Mouse (Mus musculus) liver, embryonic 15.5 days (tissue): Measurements from ENCODE around the gene Tmed10. TPM values are rescaled to one million over a fixed set of nuclear protein-coding genes. Genes with fewer than 3 reads are reported as not detected.
A peak's percentile ranks its signal among the peaks of the same experiment; 100 is the strongest.

Experiments
- ATAC-seq: fragments of 200-750 bp; cut with Nextera tagmentation; 2 replicates; pipeline ENCODE4 v1.8.0; 2017; ENCODE audit warnings: moderate number of reproducible peaks, mild to moderate bottlenecking, moderate library complexity; ENCODE audit not compliant: insufficient read depth
- H3K27ac ChIP-seq: fragments of 300-500 bp; sonication (generic); replicated peaks from 2 replicates; pipeline ENCODE4 v1.5.1; 2015; ENCODE audit warnings: mild to moderate bottlenecking, inconsistent platforms
- H3K27me3 ChIP-seq: fragments of 300-500 bp; sonication (generic); 2 replicates; pipeline ENCODE4 v1.6.1; 2015; ENCODE audit warnings: mild to moderate bottlenecking, inconsistent platforms
- H3K36me3 ChIP-seq: fragments of 300-500 bp; sonication (generic); replicated peaks from 2 replicates; pipeline ENCODE4 v1.6.1; 2015; ENCODE audit warnings: moderate library complexity, mild to moderate bottlenecking, inconsistent platforms
- H3K4me1 ChIP-seq: fragments of 300-500 bp; sonication (generic); replicated peaks from 2 replicates; pipeline ENCODE4 v1.6.1; 2015; ENCODE audit warnings: inconsistent platforms
- H3K4me2 ChIP-seq: fragments of 300-500 bp; sonication (generic); 2 replicates; pipeline ENCODE4 v1.6.1; 2015; ENCODE audit warnings: moderate library complexity, mild to moderate bottlenecking, inconsistent platforms
- H3K4me3 ChIP-seq: fragments of 300-500 bp; sonication (generic); replicated peaks from 2 replicates; pipeline ENCODE4 v1.5.1; 2015; ENCODE audit warnings: mild to moderate bottlenecking, inconsistent platforms
- H3K9ac ChIP-seq: fragments of 300-500 bp; sonication (generic); 2 replicates; pipeline ENCODE4 v1.6.1; 2015; ENCODE audit warnings: moderate library complexity, mild to moderate bottlenecking, inconsistent platforms
- H3K9me3 ChIP-seq: fragments of 300-500 bp; sonication (generic); replicated peaks from 2 replicates; pipeline ENCODE4 v1.6.1; 2016; ENCODE audit warnings: inconsistent platforms
- WGBS: fragments of 180-500 bp; shearing (Covaris S2); methylation state at CpG from one replicate; pipeline ENCODE4 v1.1.7; 2015; ENCODE audit warnings: mixed read lengths; ENCODE audit not compliant: insufficient replicate concordance; 5-methylcytosine and 5-hydroxymethylcytosine counted together
- polyA plus RNA-seq: library from polyadenylated mRNA; unstranded; fragments of >200 nt; fragmentation: Nextera tagmentation; extraction: Ambion mirVana; gene quantifications from 2 replicates; pipeline ENCODE4 v1.2.1, GENCODE M21; 2015

Tmed10 gene
- polyA plus RNA-seq, 1 experiment from 2014 or later: 163 TPM

DNA sequence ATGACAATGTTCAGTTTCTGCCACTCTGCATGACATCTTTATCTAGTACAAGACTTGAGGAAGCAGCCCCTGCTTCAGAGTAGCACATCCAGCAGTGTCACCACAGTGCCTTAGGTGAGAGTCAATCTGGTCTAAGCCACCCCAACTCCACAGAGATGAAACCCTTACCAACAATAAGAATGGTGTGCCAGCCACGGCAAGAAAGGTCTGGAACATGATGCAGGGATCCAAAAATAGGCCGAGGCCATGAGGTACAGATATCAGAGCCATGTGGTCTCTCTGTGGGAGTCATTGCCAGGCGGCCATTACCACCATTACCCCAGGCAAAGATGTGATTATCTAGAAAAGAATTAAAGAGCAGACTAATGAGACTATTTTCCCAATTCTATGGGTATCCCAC, 66.0 kb downstream of the Tmed10 start:
- H3K4me2 ChIP-seq: no peak overlapping the region
- no peak overlapping the region for H3K27ac ChIP-seq
- WGBS: 67% methylated on average over 3 of the region's 3 CpGs
- no peak overlapping the region for H3K4me3 ChIP-seq
- H3K27me3 ChIP-seq: no peaks in the 10 kb centered on the region
- ATAC-seq: no peak
- no peak overlapping the region for H3K9ac ChIP-seq
- H3K4me1 ChIP-seq: peaks cover 9% of the 10 kb centered on the region
- H3K36me3 ChIP-seq: peaks cover 98% of the 10 kb centered on the region
- no peaks in the 10 kb centered on the region for H3K9me3 ChIP-seq

GRCm38 (mm10) chr12:85305247-85305892, 69.3 kb downstream of the Tmed10 start:
- H3K36me3 ChIP-seq: peaks cover 95% of the 10 kb centered on the region
- no peak overlapping the region; the same call in 1 of the 2 replicates for H3K27ac ChIP-seq
- 38% methylated on average over 16 of the region's 16 CpGs for WGBS
- no peaks in the 10 kb centered on the region for H3K27me3 ChIP-seq
- no peaks in the 10 kb centered on the region for H3K9me3 ChIP-seq
- peak; percentile 54; the same call in 1 of the 2 replicates for ATAC-seq
- H3K9ac ChIP-seq: peak overlapping the region; percentile 27; the same call in 1 of the 2 replicates
- H3K4me2 ChIP-seq: peak overlapping the region; percentile 63
- peak overlapping the region; percentile 39 for H3K4me3 ChIP-seq
- H3K4me1 ChIP-seq: peaks cover 9% of the 10 kb centered on the region

DNA sequence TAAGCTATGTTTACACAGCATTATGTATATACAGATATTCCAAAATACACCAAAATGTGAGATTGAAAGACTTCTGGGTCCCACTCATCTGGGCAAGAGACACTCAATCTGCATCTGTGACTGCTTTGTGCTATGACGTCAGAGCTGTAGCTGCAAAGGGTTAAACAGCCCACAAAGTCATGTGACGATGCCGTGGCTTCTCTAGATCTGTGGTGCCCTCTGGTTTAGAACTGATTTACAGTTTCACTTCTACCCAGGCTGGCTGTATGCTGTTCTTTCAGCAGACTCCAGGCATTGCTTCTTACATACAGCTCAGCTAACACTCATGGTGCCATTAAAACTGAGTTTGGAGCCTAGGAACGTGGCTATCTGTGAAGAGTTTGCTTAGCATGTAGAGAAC, 69.9 kb downstream of the Tmed10 start:
- peaks cover 9% of the 10 kb centered on the region for H3K4me1 ChIP-seq
- H3K27me3 ChIP-seq: no peaks in the 10 kb centered on the region
- no peak overlapping the region for H3K4me2 ChIP-seq
- no peak for ATAC-seq
- H3K9me3 ChIP-seq: no peaks in the 10 kb centered on the region
- peaks cover 95% of the 10 kb centered on the region for H3K36me3 ChIP-seq
- no peak overlapping the region for H3K27ac ChIP-seq
- 57% methylated on average over 4 of the region's 4 CpGs for WGBS
- no peak overlapping the region for H3K4me3 ChIP-seq
- H3K9ac ChIP-seq: no peak overlapping the region; the same call in 1 of the 2 replicates

DNA sequence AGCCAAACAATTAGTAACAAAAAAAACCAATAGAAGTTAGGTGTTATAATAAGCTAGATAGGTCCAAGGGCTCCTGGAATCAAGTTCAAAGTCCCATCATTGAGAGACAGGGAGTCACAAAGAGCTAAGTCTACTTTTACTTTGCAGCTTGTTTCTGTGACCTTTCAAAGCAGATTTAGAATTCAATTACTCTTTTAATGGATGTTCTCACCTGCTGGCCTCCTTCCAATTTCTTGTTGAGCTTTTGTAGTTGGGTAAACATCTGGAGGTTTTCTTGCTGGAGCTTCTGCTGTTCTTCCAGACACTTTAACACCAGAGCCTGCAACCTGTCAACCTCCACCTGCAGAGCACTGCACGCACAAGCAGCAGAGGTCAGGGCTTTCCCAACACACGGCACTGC, 71.4 kb downstream of the Tmed10 start:
- Histone ChIP-seq H3K27me3 (no peaks in the 10 kb centered on the region), H3K9ac (no peak overlapping the region), H3K36me3 (peaks cover 85% of the 10 kb centered on the region), H3K27ac (no peak overlapping the region), H3K9me3 (no peaks in the 10 kb centered on the region), H3K4me2 (no peak overlapping the region), H3K4me3 (no peak overlapping the region), H3K4me1 (peaks cover 9% of the 10 kb centered on the region)
- WGBS: 73% methylated on average over 2 of the region's 2 CpGs
- ATAC-seq: no peak

DNA sequence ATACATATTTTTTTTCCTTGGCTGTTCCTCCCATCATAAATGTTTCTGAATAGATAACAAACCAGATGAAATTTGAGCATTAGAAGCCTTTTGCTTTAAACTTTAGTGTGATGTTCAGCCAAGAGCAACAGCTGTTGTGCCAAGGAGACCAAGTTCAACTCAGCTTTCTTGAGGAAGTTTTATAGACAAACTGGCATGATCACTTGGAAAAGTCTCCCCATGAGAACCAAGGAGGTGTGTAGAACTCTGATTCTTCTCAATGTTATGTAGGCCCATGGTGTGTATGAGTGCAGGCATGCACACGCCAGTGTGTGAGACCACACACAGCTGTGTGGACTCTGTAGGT, 75.8 kb downstream of the Tmed10 start:
- no peak overlapping the region for H3K9ac ChIP-seq
- 63% methylated on average over 1 of the region's 1 CpGs for WGBS
- no peaks in the 10 kb centered on the region for H3K9me3 ChIP-seq
- no peak overlapping the region for H3K27ac ChIP-seq
- ATAC-seq: no peak
- no peak overlapping the region for H3K4me2 ChIP-seq
- H3K27me3 ChIP-seq: no peaks in the 10 kb centered on the region
- H3K4me3 ChIP-seq: no peak overlapping the region
- peaks cover 42% of the 10 kb centered on the region for H3K36me3 ChIP-seq
- H3K4me1 ChIP-seq: no peaks in the 10 kb centered on the region

- Histone ChIP-seq H3K27ac (no peak overlapping the region), H3K4me3 (no peak overlapping the region), H3K9ac (no peak overlapping the region), H3K4me2 (no peak overlapping the region), H3K27me3 (no peaks in the 10 kb centered on the region), H3K9me3 (no peaks in the 10 kb centered on the region), H3K36me3 (peaks cover 37% of the 10 kb centered on the region), H3K4me1 (no peaks in the 10 kb centered on the region)
- WGBS: 69% methylated on average over 11 of the region's 11 CpGs
- no peak for ATAC-seq
These were observed 76.4 kb downstream of the Tmed10 start for GRCm38 (mm10) chr12:85298127-85298834.

DNA sequence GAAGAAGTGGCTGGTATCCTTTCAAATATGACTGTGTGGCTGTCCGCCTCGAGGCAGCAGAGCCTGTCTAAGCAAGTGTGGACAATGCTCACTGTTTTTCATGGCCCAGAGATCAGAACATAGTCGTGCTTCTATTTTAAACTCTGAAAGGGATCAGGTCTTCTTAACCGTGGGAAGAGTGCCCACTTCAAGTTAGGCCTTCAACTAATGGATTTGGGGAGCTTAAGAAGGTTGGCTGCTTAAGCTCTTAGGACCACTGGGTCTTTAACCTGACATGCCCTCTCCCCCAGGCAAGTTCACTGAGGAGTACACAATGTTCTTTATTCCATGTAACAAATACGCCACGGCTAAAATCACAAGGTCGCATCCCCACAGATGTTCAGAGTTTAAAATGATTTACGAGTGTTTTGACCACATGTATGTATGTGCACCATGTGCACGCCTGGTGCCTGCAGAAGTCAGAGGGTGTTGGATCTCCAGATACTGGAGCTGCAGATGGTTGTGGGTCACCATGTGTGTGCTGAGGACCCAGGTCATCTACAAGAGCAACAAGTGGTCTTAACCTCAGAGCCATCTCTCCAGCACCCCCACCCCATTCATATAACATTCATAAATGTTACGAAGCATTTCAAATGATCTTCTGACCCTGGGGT, 77.2 kb downstream of the Tmed10 start:
- H3K4me3 ChIP-seq: no peak overlapping the region
- no peak overlapping the region for H3K27ac ChIP-seq
- no peaks in the 10 kb centered on the region for H3K4me1 ChIP-seq
- no peak overlapping the region for H3K4me2 ChIP-seq
- H3K9ac ChIP-seq: no peak overlapping the region
- ATAC-seq: no peak
- WGBS: 66% methylated on average over 10 of the region's 10 CpGs
- H3K9me3 ChIP-seq: no peaks in the 10 kb centered on the region
- no peaks in the 10 kb centered on the region for H3K27me3 ChIP-seq
- H3K36me3 ChIP-seq: peaks cover 31% of the 10 kb centered on the region

- WGBS: 66% methylated on average over 5 of the region's 5 CpGs
- H3K36me3 ChIP-seq: peaks cover 26% of the 10 kb centered on the region
- H3K4me2 ChIP-seq: no peak overlapping the region
- no peak overlapping the region for H3K9ac ChIP-seq
- no peaks in the 10 kb centered on the region for H3K9me3 ChIP-seq
- no peaks in the 10 kb centered on the region for H3K4me1 ChIP-seq
- no peak for ATAC-seq
- H3K4me3 ChIP-seq: no peak overlapping the region
- H3K27ac ChIP-seq: no peak overlapping the region
- no peaks in the 10 kb centered on the region for H3K27me3 ChIP-seq
These were observed 77.7 kb downstream of the Tmed10 start for GRCm38 (mm10) chr12:85296915-85297314.

DNA sequence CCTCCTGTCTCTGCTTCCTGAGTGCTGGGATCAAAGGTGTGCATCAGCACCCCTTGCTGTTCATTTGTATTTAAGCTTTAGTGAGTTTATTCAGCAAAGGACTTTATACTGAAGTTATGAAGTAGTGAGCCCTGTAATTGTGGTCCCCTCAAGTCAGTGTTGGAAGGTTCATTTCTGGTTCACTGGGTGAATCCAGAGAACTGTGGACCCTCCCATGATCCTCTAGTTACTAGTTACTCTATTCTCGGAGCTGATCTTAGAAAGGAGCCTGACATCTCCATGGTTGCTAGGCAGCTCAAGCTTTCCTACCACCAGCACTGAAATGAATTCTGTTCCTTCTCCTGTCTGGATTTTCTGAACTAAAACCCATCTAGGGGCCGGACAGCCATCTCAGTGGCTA, 79.1 kb downstream of the Tmed10 start:
- Histone ChIP-seq H3K27me3 (peaks cover 5% of the 10 kb centered on the region; the same call in 1 of the 2 replicates), H3K4me1 (no peaks in the 10 kb centered on the region), H3K9me3 (no peaks in the 10 kb centered on the region), H3K27ac (no peak overlapping the region), H3K9ac (no peak overlapping the region), H3K4me2 (no peak overlapping the region), H3K36me3 (peaks cover 11% of the 10 kb centered on the region), H3K4me3 (no peak overlapping the region)
- WGBS: 71% methylated on average over 2 of the region's 2 CpGs
- no peak for ATAC-seq

DNA sequence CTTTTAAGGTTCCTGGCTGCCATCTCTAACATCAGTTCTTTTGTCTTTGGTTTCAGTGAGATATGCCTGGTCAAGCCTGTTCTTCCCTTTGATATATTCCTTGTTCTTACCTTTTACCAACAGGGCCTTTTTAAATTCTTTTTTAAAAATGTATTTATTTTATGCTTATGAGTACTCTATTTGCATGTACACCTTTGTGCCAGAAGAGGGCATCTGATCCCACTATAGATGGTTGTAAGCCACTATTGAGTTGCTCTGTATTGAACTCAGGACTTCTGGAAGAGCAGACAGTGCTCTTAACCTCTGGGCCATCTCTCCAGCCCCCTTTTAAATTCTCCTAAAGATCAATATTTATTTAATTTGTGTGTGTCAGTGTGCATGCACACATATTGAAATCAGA, 81.7 kb downstream of the Tmed10 start:
- Histone ChIP-seq H3K4me2 (no peak overlapping the region), H3K27me3 (peaks cover 28% of the 10 kb centered on the region), H3K36me3 (no peaks in the 10 kb centered on the region), H3K4me1 (peaks cover 10% of the 10 kb centered on the region), H3K4me3 (no peak overlapping the region), H3K9me3 (no peaks in the 10 kb centered on the region), H3K27ac (no peak overlapping the region), H3K9ac (no peak overlapping the region)
- ATAC-seq: no peak

GRCm38 (mm10) chr12:85292288-85292687, 82.4 kb downstream of the Tmed10 start:
- Histone ChIP-seq H3K27ac (no peak overlapping the region), H3K36me3 (no peaks in the 10 kb centered on the region), H3K4me1 (peaks cover 12% of the 10 kb centered on the region), H3K4me3 (no peak overlapping the region), H3K27me3 (peaks cover 30% of the 10 kb centered on the region), H3K4me2 (no peak overlapping the region), H3K9ac (no peak overlapping the region), H3K9me3 (no peaks in the 10 kb centered on the region)
- ATAC-seq: no peak
- 53% methylated on average over 6 of the region's 6 CpGs for WGBS
